Mouse (Mus musculus) small intestine, adult 2 months (tissue): ENCODE results near the gene Psmd1. TPM values are rescaled to one million over a fixed set of nuclear protein-coding genes. Genes with fewer than 3 reads are reported as not detected.

Experiments used
- H3K27ac ChIP-seq: fragments of 200-500 bp; 2 replicates; pipeline ENCODE4 v1.5.1; 2012; ENCODE audit warnings: low read depth, low read length, control low read depth, inconsistent platforms; ENCODE audit not compliant: insufficient read depth
- H3K27me3 ChIP-seq: fragments of 200-500 bp; 2 replicates; pipeline ENCODE4 v1.6.1; 2012; ENCODE audit warnings: mild to moderate bottlenecking, moderate library complexity, low read length, inconsistent platforms; ENCODE audit not compliant: control insufficient read depth, insufficient read depth
- H3K36me3 ChIP-seq: fragments of 200-500 bp; 2 replicates; pipeline ENCODE4 v1.6.1; 2012; ENCODE audit warnings: mild to moderate bottlenecking, low read length, control low read depth, inconsistent platforms; ENCODE audit not compliant: control insufficient read depth, insufficient read depth
- H3K4me1 ChIP-seq: fragments of 200-500 bp; 2 replicates; pipeline ENCODE4 v1.6.1; 2012; ENCODE audit warnings: low read length, inconsistent platforms, mixed read lengths; ENCODE audit not compliant: control insufficient read depth, insufficient read depth, insufficient read length
- H3K4me3 ChIP-seq: fragments of 200-500 bp; 2 replicates; pipeline ENCODE4 v1.5.1; 2012; ENCODE audit warnings: low read depth, mild to moderate bottlenecking, control low read depth, inconsistent platforms, low read length, moderate library complexity
- CTCF ChIP-seq: fragments of 200-500 bp; IDR thresholded peaks from 2 replicates; pipeline ENCODE4 v1.5.1; 2012; ENCODE audit warnings: low read depth, mild to moderate bottlenecking, control low read depth, inconsistent platforms, low read length, moderate library complexity, mixed read lengths; ENCODE audit not compliant: insufficient replicate concordance, insufficient read length; ENCODE audit errors: extremely low read depth
- POLR2A ChIP-seq: fragments of 200-500 bp; IDR thresholded peaks from 2 replicates; pipeline ENCODE4 v1.6.1; 2012; ENCODE audit warnings: low read depth, mild to moderate bottlenecking, control low read depth, inconsistent platforms, low read length, moderate library complexity
- WGBS: fragments of 180-500 bp; shearing (Covaris S2); methylation state at CpG from one replicate; pipeline ENCODE4 v1.1.7; 2018; 5-methylcytosine and 5-hydroxymethylcytosine counted together
- polyA plus RNA-seq: library from polyadenylated mRNA; depleted of rRNA; stranded (reverse); fragments of >200 nt; gene quantifications from 2 replicates; pipeline ENCODE4 v1.2.3, GENCODE M21; 2012

The Psmd1 gene
- polyA plus RNA-seq, 1 experiment = 33.6 TPM

GRCm38 (mm10) chr1:86076565-86076964 is 12.4 kb downstream of the Psmd1 start:
- Histone ChIP-seq H3K4me1 (no peaks in the 10 kb centered on the region), H3K27ac (no peak overlapping the region), H3K36me3 (peaks cover 58% of the 10 kb centered on the region), H3K27me3 (no peaks in the 10 kb centered on the region), H3K4me3 (no peak overlapping the region)
- WGBS = 95% methylated on average over 2 of the region's 2 CpGs
- TF ChIP-seq POLR2A (no peak), CTCF (no peak)

DNA sequence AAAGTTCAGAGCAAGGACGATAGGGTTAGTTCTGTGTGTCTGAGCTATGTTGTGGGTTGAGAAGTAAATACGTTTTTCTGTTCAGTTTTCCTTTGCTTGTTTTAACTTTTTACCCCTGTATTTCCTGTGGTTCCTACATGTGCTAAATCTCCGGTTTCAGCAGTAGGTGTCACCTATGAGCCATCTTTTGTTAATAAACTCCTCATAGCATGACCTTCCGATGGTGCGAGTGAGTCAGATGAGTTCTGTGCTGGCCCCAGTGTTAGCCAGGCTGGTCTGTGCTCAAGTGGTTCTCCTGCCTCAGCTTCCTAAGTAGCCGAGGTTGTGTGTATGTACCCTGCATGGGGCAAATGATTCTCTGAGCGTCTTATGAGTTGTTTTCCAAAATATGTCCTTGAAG is 30.2 kb downstream of the Psmd1 start:
- Histone ChIP-seq H3K27ac (no peak overlapping the region), H3K4me3 (no peak overlapping the region), H3K36me3 (peaks cover 52% of the 10 kb centered on the region), H3K27me3 (no peaks in the 10 kb centered on the region), H3K4me1 (no peaks in the 10 kb centered on the region)
- TF ChIP-seq CTCF (no peak), POLR2A (no peak)
- 78% methylated on average over 7 of the region's 7 CpGs for WGBS

DNA sequence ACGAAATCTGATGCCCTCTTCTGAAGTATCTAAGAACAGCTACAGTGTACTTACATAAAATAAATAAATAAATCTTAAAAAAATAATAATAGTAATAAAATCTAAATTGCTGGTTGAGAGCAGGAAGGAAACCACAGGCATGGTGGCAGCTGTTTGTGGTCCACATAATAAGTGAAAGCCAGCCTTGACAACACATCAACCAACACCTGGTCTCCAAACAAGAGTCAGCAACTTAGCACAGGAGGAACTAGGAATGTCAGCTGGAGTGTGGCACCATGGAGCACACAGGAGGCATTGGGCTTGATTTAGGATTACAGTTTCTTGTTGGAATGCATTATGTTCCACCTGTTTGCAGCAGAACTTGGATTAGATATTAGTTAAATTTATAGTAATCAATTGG is 40.9 kb downstream of the Psmd1 start:
- no peak overlapping the region for H3K4me3 ChIP-seq
- no peaks in the 10 kb centered on the region for H3K27me3 ChIP-seq
- peaks cover 8% of the 10 kb centered on the region for H3K36me3 ChIP-seq
- 97% methylated on average over 1 of the region's 1 CpGs for WGBS
- H3K4me1 ChIP-seq = no peaks in the 10 kb centered on the region
- no peak overlapping the region for H3K27ac ChIP-seq
- TF ChIP-seq POLR2A (no peak), CTCF (no peak)

DNA sequence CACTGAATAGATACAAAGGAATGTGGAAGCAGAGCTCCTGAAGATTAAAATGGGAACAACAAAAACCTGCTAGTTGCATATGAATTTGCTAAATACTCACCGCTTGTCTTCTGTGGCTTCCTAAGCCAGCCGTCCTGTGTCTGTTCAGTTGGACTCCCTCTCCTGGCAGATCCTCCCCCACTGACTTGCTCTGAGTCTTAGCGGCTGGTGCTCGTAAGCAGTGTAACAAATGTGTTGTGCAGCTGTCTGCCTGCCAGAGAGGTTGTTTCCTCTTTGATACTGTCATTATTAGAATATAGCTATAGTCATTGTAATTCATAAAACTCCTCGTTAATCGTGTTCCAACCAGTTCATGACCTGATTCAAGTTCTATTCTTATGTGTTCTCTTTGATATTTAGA is 47.6 kb downstream of the Psmd1 start, which contains the start of gene Htr2b:
Gene Htr2b (minus strand): TSS at position 192 of the 400 bp plus-strand sequence.
- no peaks in the 10 kb centered on the region for H3K27me3 ChIP-seq
- WGBS = 74% methylated on average over 6 of the region's 6 CpGs

DNA sequence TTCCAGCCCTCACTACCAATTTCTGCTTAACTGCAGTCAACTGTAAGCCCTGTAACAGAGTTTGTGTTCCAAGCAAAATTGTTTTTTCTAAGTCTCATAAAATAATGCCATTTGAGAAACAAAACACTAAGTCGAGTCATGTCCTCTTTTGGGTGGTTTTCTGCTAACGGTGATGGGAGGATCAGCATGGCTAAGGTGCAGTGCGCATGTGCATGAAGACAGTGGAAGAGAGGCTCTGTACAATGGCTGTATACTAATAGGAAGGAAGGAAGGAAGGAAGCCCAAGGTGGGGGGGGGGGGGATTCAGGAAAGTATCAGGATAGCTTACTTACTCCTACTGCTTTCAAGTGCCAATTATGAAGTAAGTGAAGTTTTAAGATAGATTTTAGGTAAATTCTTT is 50.0 kb downstream of the Psmd1 start:
- WGBS = 89% methylated on average over 3 of the region's 3 CpGs
- Histone ChIP-seq H3K4me3 (no peak overlapping the region), H3K4me1 (no peaks in the 10 kb centered on the region), H3K27ac (no peak overlapping the region), H3K27me3 (no peaks in the 10 kb centered on the region), H3K36me3 (peaks cover 24% of the 10 kb centered on the region)
- TF ChIP-seq POLR2A = no peak
- no peak for TF ChIP-seq CTCF

More for the DNA sequence above, 47.6 kb downstream of the Psmd1 start, which contains the start of gene Htr2b:
- H3K4me3 ChIP-seq = no peak within 1 kb of the TSS
- no peaks in the 10 kb centered on the region for H3K4me1 ChIP-seq
- H3K27ac ChIP-seq = no peak within 1 kb of the TSS
- TF ChIP-seq CTCF (no peak), POLR2A (no peak)
- peaks cover 17% of the 10 kb centered on the region for H3K36me3 ChIP-seq

GRCm38 (mm10) chr1:86119549-86119948 is 55.4 kb downstream of the Psmd1 start:
- WGBS = 91% methylated on average over 4 of the region's 4 CpGs
- no peak for TF ChIP-seq POLR2A
- no peak for TF ChIP-seq CTCF

DNA sequence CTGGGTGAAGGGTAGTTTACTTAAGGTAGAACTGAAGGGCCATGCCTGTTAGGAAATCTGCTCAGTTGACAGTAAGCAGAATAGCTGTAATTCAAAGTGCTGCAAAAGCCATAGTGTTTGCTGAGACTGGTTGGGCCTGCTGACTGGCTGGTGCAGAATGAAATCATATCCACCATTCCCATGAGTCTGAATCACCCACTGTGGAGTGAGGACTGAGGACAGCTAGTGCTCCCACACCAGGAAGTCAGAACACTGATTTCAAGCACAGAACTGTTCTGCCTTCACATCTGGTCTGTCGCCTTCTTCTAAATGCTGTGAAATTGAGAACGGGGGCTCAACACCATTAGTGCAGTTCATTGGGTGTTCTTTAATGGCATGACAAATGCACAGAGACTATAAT is 61.8 kb downstream of the Psmd1 start:
- H3K36me3 ChIP-seq = peaks cover 58% of the 10 kb centered on the region
- no peak overlapping the region for H3K4me3 ChIP-seq
- H3K4me1 ChIP-seq = no peaks in the 10 kb centered on the region
- whole genome bisulfite sequencing = 95% methylated on average over 2 of the region's 2 CpGs
- H3K27me3 ChIP-seq = no peaks in the 10 kb centered on the region
- TF ChIP-seq CTCF (no peak), POLR2A (no peak)
- H3K27ac ChIP-seq = no peak overlapping the region

More at GRCm38 (mm10) chr1:86119549-86119948, 55.4 kb downstream of the Psmd1 start:
- Histone ChIP-seq H3K4me3 (no peak overlapping the region), H3K36me3 (peaks cover 43% of the 10 kb centered on the region), H3K27me3 (no peaks in the 10 kb centered on the region), H3K4me1 (no peaks in the 10 kb centered on the region), H3K27ac (no peak overlapping the region)

DNA sequence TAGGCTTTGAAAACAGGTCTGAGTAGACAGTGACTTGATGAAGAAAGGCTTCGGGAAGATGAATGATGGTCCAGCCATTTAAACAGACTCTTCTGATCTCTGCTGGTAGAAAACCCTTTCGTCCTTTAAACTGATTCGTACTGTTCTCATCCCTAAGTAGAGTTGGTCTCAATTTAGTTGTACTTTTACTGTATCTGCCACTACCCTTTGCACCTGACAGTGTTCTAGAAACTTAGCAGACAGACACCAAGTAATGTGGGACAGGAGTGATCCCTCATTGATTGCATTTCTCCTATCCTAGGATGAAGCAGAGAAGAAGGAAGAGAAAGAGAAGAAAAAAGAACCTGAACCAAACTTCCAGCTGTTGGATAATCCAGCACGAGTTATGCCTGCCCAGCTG is 69.2 kb downstream of the Psmd1 start, which contains the start of gene Gm21972:
Gene Gm21972 (plus strand): TSS at position 301 of the 400 bp plus-strand sequence.
- Histone ChIP-seq H3K4me1 (no peaks in the 10 kb centered on the region), H3K27ac (no peak within 1 kb of the TSS), H3K36me3 (peaks cover 70% of the 10 kb centered on the region), H3K4me3 (no peak within 1 kb of the TSS), H3K27me3 (no peaks in the 10 kb centered on the region)
- TF ChIP-seq POLR2A = no peak
- TF ChIP-seq CTCF = no peak
- 97% methylated on average over 4 of the region's 4 CpGs for WGBS
